Mouse (Mus musculus) ovary, postnatal 14 days (tissue): ENCODE measurements around the gene Vmn1r149.
"Not testable (repeated sequence)": the region's sequence is repeated elsewhere in the genome, so short reads cannot be mapped to it uniquely, and the experiment has no call there.

Source experiments
- DNase-seq: peaks from one replicate; pipeline ENCODE4 v3.0.0; 2022; ENCODE audit warnings: low spot score

Vmn1r149 gene

DNA sequence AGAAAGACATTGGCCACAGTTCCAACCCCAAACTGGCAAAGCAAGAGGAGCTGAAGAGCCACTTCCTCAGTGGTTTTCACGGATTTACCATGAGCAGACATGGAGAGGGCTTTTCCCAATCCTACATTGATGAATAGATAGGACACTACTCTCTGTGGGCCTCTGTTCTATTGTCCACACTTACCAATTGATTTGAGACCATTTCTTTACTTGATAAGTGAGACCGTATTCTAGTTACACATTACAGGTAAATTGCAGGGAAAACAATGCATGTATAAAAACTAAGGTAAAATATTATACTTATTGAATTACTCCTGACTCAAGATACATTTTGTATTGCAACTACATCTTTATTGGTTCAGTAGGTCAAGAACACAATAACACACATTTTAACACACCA, at the start of gene Vmn1r149:
TSS of gene Vmn1r149 (minus strand) at position 101 of the 400 bp plus-strand sequence.
- DNase-seq: not testable (repeated sequence)

GRCm38 (mm10) chr7:22463975-22464374, 25.9 kb upstream of the Vmn1r149 start, which contains the start of gene Gm10665:
Gene Gm10665 (minus strand): TSS chr7:22464075.
- not testable (repeated sequence) for DNase-seq

DNA sequence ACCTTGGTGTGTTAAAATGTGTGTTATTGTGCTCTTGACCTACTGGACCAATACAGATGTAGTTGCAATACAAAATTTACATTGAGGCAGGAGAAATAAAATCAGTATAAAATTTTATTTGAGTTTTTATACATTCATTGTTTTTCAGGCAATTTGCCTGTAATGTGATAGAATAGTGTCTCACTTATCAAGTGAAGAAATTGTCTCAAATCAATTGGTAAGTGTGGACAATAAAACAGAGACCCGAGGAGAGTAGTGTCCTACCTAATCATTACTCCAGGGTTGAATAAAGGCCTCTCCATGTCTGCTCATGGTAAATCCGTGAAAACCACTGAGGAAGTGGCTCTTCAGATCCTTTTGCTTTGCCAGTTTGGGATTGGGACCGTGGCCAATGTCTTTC, 24.7 kb downstream of the Vmn1r149 start, which contains the start of gene Vmn1r148:
TSS of gene Vmn1r148 (plus strand) at position 301 of the 400 bp plus-strand sequence.
- not testable (repeated sequence) for DNase-seq
